Mouse (Mus musculus): ENCODE results near the gene Arl14. TPM values are rescaled to one million over a fixed set of nuclear protein-coding genes. Genes with fewer than 3 reads are reported as not detected.

Gene Arl14
- polyA plus RNA-seq, 1 experiment from 2014 or later = 1.6 TPM

DNA sequence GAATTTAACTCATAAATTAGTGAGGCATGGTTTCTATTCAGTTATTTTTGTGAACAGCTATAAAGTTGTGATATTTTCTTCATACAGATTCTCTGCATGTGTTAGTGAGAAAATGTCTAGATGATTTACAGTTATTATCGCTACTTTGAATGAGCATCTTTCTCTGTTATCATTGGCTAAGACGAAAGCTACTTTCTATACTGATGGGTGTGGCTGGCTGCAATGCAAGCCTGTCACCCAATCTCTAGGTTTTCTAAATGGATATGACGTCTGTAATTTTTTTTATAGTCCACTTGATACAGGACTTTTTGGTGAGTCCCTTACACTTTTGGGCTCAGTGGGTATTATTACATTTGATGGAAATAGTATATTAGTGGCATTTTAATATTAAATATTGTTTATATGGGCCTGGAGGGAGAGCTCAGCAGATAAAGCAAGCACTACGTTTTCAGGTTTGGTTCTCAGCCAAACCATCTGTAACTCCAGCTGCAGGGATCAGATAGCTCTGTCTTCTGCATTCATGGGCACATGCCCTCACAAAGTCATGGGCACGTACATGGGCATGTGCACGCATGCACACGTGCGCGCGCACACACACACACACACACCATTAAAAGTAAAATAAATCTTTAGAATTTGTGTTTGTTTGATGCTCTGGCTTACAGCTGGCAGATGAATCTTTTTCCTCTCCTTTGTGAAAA lies 15.9 kb upstream of the Arl14 start:
- H3K27me3 ChIP-seq (replicated peaks; ENCODE audit: control insufficient read depth, insufficient read depth, low read length) = no peaks in the 10 kb centered on the region
- H3K27ac ChIP-seq (ENCODE audit: low read length) = no peak overlapping the region
- no peaks in the 10 kb centered on the region for H3K36me3 ChIP-seq (ENCODE audit: control insufficient read depth, insufficient read depth, low read length)
- WGBS = 75% methylated on average over 10 of the region's 10 CpGs
- H3K9ac ChIP-seq (ENCODE audit: low read depth, low read length) = no peak overlapping the region
- H3K4me2 ChIP-seq (ENCODE audit: low read depth, low read length) = no peak overlapping the region
- ATAC-seq = no peak
- H3K4me3 ChIP-seq (ENCODE audit: low read length) = no peak overlapping the region
- peaks cover 5% of the 10 kb centered on the region for H3K4me1 ChIP-seq (ENCODE audit: control insufficient read depth, insufficient read depth, low read length)
- H3K9me3 ChIP-seq (ENCODE audit: control insufficient read depth, low read length) = no peaks in the 10 kb centered on the region

DNA sequence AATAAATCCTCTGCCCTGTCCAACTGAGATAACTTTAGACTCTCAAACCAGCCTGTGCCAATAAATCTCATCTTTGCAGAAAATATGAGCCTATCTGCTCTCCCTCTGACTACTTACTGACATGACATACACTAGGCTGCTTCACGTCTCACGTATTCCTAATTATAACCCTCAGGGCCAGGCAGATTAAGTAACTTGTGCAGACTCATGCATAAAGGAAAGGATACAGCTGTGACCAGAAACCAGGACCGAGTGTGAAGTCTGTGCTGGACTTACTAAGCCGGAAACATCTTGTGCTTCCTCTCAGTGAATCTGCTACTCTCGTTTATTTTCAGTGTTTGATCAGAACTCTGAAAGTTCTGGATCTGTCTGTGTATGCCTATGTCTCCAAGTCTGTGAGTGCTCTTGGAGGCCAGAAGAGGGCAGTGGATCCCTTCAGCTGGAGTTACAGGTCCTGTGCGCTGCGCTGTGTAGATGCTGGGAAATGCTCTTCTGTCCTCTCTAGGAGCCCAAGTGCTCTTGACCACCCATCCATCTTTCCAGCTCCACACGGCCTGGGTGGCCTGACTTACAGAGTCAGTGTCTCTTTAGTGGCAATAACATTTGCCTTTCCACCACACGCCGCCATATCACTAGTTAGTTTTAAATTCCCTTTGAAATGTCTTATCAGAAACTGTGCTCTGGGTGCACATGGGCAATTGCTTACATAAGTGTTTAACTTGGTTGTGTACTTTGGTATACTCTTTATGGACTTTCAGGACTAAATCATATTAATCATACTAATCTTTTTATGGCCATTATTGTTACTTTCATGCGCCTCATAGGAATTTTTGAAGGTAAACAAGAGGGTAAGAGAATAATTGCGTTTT lies 13.5 kb upstream of the Arl14 start:
- H3K4me2 ChIP-seq (ENCODE audit: low read depth, low read length) = no peak overlapping the region
- H3K27me3 ChIP-seq (replicated peaks; ENCODE audit: control insufficient read depth, insufficient read depth, low read length) = no peaks in the 10 kb centered on the region
- H3K9me3 ChIP-seq (ENCODE audit: control insufficient read depth, low read length) = no peaks in the 10 kb centered on the region
- ATAC-seq = peak; percentile 87
- H3K4me3 ChIP-seq (ENCODE audit: low read length) = no peak overlapping the region
- H3K9ac ChIP-seq (ENCODE audit: low read depth, low read length) = no peak overlapping the region
- H3K4me1 ChIP-seq (ENCODE audit: control insufficient read depth, insufficient read depth, low read length) = peaks cover 5% of the 10 kb centered on the region
- no peaks in the 10 kb centered on the region for H3K36me3 ChIP-seq (ENCODE audit: control insufficient read depth, insufficient read depth, low read length)
- 49% methylated on average over 12 of the region's 12 CpGs for WGBS
- no peak overlapping the region for H3K27ac ChIP-seq (ENCODE audit: low read length)

DNA sequence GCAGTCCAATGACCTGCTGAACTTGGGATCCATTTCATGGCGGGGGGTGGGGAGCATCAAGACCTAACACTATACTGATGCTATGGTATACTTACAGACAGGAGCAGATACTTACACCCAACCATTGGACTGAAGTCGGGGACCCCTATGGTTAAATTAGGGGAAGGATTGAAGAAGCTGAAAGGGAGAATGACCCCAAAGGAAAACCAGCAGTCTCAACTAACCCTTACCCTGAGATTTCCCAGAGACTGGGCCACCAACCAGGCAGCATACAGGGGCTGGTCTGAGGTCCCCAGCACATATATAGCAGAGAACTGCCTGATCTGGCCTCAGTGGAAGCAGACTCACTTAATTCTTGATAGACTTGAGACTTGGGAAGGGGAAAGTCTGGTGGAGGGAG lies 10.0 kb upstream of the Arl14 start:
- Histone ChIP-seq H3K9ac (ENCODE audit: low read depth, low read length) (no peak overlapping the region), H3K4me3 (ENCODE audit: low read length) (no peak overlapping the region), H3K9me3 (ENCODE audit: control insufficient read depth, low read length) (no peaks in the 10 kb centered on the region), H3K27me3 (replicated peaks; ENCODE audit: control insufficient read depth, insufficient read depth, low read length) (no peaks in the 10 kb centered on the region), H3K36me3 (ENCODE audit: control insufficient read depth, insufficient read depth, low read length) (no peaks in the 10 kb centered on the region), H3K4me1 (ENCODE audit: control insufficient read depth, insufficient read depth, low read length) (no peaks in the 10 kb centered on the region; the same call in 1 of the 2 replicates), H3K27ac (ENCODE audit: low read length) (no peak overlapping the region), H3K4me2 (ENCODE audit: low read depth, low read length) (no peak overlapping the region)
- WGBS = 73% methylated on average over 2 of the region's 2 CpGs
- no peak for ATAC-seq

DNA sequence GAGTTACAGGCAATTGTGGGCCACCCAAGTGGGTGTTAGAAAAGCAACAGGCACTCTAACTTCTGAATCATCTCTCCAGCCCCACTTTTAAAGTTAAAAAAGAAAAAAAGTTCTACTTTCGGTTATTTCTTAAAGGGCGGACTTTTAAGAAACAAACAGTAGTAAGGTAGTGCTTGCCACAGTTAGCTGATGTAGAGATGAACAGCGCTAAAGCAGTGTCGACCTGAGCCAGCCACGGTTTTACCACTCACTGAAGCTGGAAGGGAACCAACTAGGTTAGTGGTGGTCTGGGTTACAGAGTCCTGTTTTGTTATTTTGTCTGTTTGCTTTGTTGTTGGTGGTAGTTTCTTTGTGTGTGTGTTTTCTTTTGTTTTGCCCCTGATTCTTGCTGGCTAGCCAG lies 8.8 kb upstream of the Arl14 start:
- WGBS = 85% methylated on average over 5 of the region's 5 CpGs
- H3K27ac ChIP-seq (ENCODE audit: low read length) = no peak overlapping the region
- no peak overlapping the region for H3K4me3 ChIP-seq (ENCODE audit: low read length)
- H3K27me3 ChIP-seq (replicated peaks; ENCODE audit: control insufficient read depth, insufficient read depth, low read length) = no peaks in the 10 kb centered on the region
- no peak overlapping the region for H3K4me2 ChIP-seq (ENCODE audit: low read depth, low read length)
- H3K4me1 ChIP-seq (ENCODE audit: control insufficient read depth, insufficient read depth, low read length) = no peaks in the 10 kb centered on the region
- H3K9ac ChIP-seq (ENCODE audit: low read depth, low read length) = no peak overlapping the region
- no peaks in the 10 kb centered on the region for H3K36me3 ChIP-seq (ENCODE audit: control insufficient read depth, insufficient read depth, low read length)
- H3K9me3 ChIP-seq (ENCODE audit: control insufficient read depth, low read length) = no peaks in the 10 kb centered on the region
- ATAC-seq = no peak

DNA sequence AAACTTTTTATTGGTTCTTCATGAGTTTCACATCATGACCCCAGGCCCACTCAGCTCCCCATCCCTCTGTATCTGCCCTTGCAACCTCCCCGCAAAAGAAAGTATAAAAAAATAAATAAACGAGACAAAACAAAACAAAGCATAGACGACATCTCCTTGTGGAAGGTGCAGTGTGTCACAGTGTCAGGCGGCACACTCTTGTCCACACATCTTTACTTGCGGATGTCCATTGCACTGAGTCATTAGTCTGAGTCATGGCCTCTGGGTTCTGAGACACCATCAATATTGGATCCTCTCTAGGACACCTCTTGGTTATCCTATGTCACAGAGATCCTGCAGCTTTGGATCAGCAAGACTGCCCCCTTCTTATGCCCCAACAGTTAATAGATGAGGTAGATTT lies 7.7 kb upstream of the Arl14 start:
- WGBS = 86% methylated on average over 5 of the region's 5 CpGs
- no peak overlapping the region for H3K4me3 ChIP-seq (ENCODE audit: low read length)
- H3K4me1 ChIP-seq (ENCODE audit: control insufficient read depth, insufficient read depth, low read length) = no peaks in the 10 kb centered on the region
- ATAC-seq = no peak
- no peak overlapping the region for H3K27ac ChIP-seq (ENCODE audit: low read length)
- H3K4me2 ChIP-seq (ENCODE audit: low read depth, low read length) = no peak overlapping the region
- no peak overlapping the region for H3K9ac ChIP-seq (ENCODE audit: low read depth, low read length)
- H3K36me3 ChIP-seq (ENCODE audit: control insufficient read depth, insufficient read depth, low read length) = no peaks in the 10 kb centered on the region
- H3K9me3 ChIP-seq (ENCODE audit: control insufficient read depth, low read length) = no peaks in the 10 kb centered on the region
- H3K27me3 ChIP-seq (replicated peaks; ENCODE audit: control insufficient read depth, insufficient read depth, low read length) = no peaks in the 10 kb centered on the region

DNA sequence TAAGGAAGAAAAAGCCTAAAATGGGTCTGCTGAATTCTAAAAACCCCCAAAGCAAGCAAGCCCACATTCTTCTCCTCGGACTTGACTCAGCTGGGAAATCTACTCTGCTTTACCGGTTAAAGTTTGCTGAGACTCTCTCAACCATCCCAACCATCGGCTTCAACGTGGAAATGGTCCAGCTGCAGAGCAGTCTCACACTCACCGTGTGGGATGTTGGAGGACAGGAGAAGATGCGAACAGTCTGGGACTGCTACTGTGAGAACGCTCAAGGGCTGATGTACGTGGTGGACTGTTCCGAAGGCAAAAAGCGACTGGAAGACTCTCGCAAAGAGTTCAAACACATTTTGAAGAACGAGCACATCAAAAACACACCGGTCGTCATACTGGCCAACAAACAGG lies 282 bp downstream of the Arl14 start:
- H3K27me3 ChIP-seq (replicated peaks; ENCODE audit: control insufficient read depth, insufficient read depth, low read length) = no peaks in the 10 kb centered on the region
- 63% methylated on average over 14 of the region's 14 CpGs for WGBS
- H3K9ac ChIP-seq (ENCODE audit: low read depth, low read length) = no peak overlapping the region
- peak overlapping the region; percentile 39 for H3K4me2 ChIP-seq (ENCODE audit: low read depth, low read length)
- H3K27ac ChIP-seq (ENCODE audit: low read length) = no peak overlapping the region
- H3K9me3 ChIP-seq (ENCODE audit: control insufficient read depth, low read length) = no peaks in the 10 kb centered on the region
- no peaks in the 10 kb centered on the region for H3K36me3 ChIP-seq (ENCODE audit: control insufficient read depth, insufficient read depth, low read length)
- no peaks in the 10 kb centered on the region for H3K4me1 ChIP-seq (ENCODE audit: control insufficient read depth, insufficient read depth, low read length)
- ATAC-seq = peak; percentile 61; the same call in 1 of the 2 replicates
- H3K4me3 ChIP-seq (ENCODE audit: low read length) = peak overlapping the region; percentile 11

DNA sequence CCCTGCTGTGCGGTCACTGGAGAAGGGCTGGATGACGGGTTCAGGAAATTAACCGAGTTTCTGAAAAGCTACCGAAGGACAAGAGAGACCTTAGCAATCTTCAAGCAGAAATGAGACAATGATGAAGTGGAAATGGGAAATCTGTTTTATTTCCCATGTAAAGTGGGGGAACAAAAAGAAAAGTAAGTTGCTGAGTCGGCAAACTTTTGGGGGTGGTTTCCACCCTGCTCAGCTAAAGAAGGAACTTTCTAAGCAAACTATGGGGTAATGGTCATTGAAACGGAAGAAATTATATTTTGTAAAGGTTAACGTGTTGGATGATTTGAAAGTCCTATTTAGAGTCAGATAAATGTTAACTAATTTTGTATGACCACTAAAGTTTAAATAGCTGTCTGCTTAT lies 768 bp downstream of the Arl14 start:
- ATAC-seq = no peak
- Histone ChIP-seq H3K9me3 (ENCODE audit: control insufficient read depth, low read length) (no peaks in the 10 kb centered on the region), H3K4me2 (ENCODE audit: low read depth, low read length) (peak overlapping the region; percentile 39), H3K4me1 (ENCODE audit: control insufficient read depth, insufficient read depth, low read length) (no peaks in the 10 kb centered on the region), H3K27me3 (replicated peaks; ENCODE audit: control insufficient read depth, insufficient read depth, low read length) (no peaks in the 10 kb centered on the region), H3K9ac (ENCODE audit: low read depth, low read length) (no peak overlapping the region), H3K4me3 (ENCODE audit: low read length) (peak overlapping the region; percentile 11), H3K27ac (ENCODE audit: low read length) (no peak overlapping the region), H3K36me3 (ENCODE audit: control insufficient read depth, insufficient read depth, low read length) (no peaks in the 10 kb centered on the region)
- WGBS = 74% methylated on average over 7 of the region's 7 CpGs

DNA sequence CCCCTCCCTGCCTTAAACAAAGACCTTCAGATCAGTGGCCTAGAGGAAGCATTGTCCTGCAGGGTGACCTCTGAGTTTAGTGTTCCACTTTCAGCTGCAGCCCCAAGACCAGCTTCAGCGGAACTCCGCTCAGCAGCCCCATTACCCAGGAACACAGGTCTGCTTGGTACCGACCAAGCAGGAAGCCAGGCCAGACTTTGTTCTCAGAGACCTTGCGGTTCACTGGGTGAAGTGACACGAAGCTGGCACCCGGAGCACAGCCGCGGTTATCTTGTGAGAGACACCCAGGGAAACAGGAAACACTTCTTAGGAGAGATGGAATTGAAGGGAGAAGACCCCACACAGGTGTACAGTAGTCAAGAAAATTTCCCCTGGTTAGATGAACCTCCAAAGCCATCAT lies 1.4 kb downstream of the Arl14 start:
- no peaks in the 10 kb centered on the region for H3K36me3 ChIP-seq (ENCODE audit: control insufficient read depth, insufficient read depth, low read length)
- H3K27ac ChIP-seq (ENCODE audit: low read length) = no peak overlapping the region
- H3K4me1 ChIP-seq (ENCODE audit: control insufficient read depth, insufficient read depth, low read length) = no peaks in the 10 kb centered on the region
- 70% methylated on average over 8 of the region's 8 CpGs for WGBS
- H3K9ac ChIP-seq (ENCODE audit: low read depth, low read length) = no peak overlapping the region
- no peak overlapping the region for H3K4me2 ChIP-seq (ENCODE audit: low read depth, low read length)
- no peak overlapping the region for H3K4me3 ChIP-seq (ENCODE audit: low read length)
- H3K27me3 ChIP-seq (replicated peaks; ENCODE audit: control insufficient read depth, insufficient read depth, low read length) = no peaks in the 10 kb centered on the region
- no peaks in the 10 kb centered on the region for H3K9me3 ChIP-seq (ENCODE audit: control insufficient read depth, low read length)
- ATAC-seq = no peak

DNA sequence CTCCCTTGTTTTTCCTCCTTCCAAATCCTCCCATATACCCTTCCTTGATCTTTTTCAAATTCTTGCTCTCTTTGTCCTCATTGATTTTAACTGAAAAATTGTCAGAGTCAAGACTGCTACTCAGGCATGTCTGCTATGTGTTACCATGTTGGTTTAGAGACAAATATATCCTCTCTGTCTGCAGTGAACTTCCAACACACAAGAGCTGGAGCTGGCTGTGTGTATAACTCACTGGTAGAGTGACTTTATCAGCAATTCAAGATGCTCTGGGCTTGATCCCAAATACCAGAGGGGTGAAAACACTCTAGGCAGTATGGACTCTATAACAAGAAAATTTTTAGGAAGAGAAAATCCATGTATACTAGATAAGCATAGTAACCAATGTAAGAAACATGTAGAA lies 2.8 kb downstream of the Arl14 start:
- no peak for ATAC-seq
- H3K4me2 ChIP-seq (ENCODE audit: low read depth, low read length) = no peak overlapping the region
- no peaks in the 10 kb centered on the region for H3K9me3 ChIP-seq (ENCODE audit: control insufficient read depth, low read length)
- H3K27ac ChIP-seq (ENCODE audit: low read length) = no peak overlapping the region
- no peaks in the 10 kb centered on the region for H3K36me3 ChIP-seq (ENCODE audit: control insufficient read depth, insufficient read depth, low read length)
- H3K9ac ChIP-seq (ENCODE audit: low read depth, low read length) = no peak overlapping the region
- H3K4me3 ChIP-seq (ENCODE audit: low read length) = no peak overlapping the region
- no peaks in the 10 kb centered on the region for H3K4me1 ChIP-seq (ENCODE audit: control insufficient read depth, insufficient read depth, low read length)
- H3K27me3 ChIP-seq (replicated peaks; ENCODE audit: control insufficient read depth, insufficient read depth, low read length) = no peaks in the 10 kb centered on the region
